Mouse (Mus musculus) midbrain, postnatal 0 days (tissue): ENCODE measurements around the gene Lrp10. TPM values are rescaled to one million over a fixed set of nuclear protein-coding genes. Genes with fewer than 3 reads are reported as not detected.
A peak's percentile ranks its signal among the peaks of the same experiment; 100 is the strongest.

Source experiments
- ATAC-seq: fragments of 200-750 bp; cut with Nextera tagmentation; 2 replicates; pipeline ENCODE4 v1.8.0; 2017; ENCODE audit warnings: moderate number of reproducible peaks, mild to moderate bottlenecking, moderate TSS enrichment, moderate library complexity; ENCODE audit not compliant: low FRiP score
- DNase-seq: peaks from one replicate; pipeline ENCODE4 v3.0.0-alpha.2; 2015; ENCODE audit warnings: low spot score
- H3K27ac ChIP-seq: fragments of 300-500 bp; sonication (generic); 2 replicates; pipeline ENCODE4 v1.5.1; 2014; ENCODE audit warnings: low read depth, mild to moderate bottlenecking, low read length, mixed read lengths
- H3K27me3 ChIP-seq: fragments of 300-500 bp; sonication (generic); 2 replicates; pipeline ENCODE4 v1.6.1; 2014; ENCODE audit warnings: low read length, control low read depth, mixed read lengths; ENCODE audit not compliant: insufficient read depth
- H3K36me3 ChIP-seq: fragments of 300-500 bp; sonication (generic); 2 replicates; pipeline ENCODE4 v1.6.1; 2014; ENCODE audit warnings: low read length, control low read depth, mixed read lengths; ENCODE audit not compliant: insufficient read depth
- H3K4me1 ChIP-seq: fragments of 300-500 bp; sonication (generic); 2 replicates; pipeline ENCODE4 v1.6.1; 2014; ENCODE audit warnings: mild to moderate bottlenecking, control low read depth, antibody characterized with exemption, low read length, mixed read lengths; ENCODE audit not compliant: insufficient read depth
- H3K4me2 ChIP-seq: fragments of 300-500 bp; sonication (generic); 2 replicates; pipeline ENCODE4 v1.6.1; 2014; ENCODE audit warnings: low read depth, mild to moderate bottlenecking, low read length, mixed read lengths; ENCODE audit not compliant: poor library complexity, severe bottlenecking
- H3K4me3 ChIP-seq: fragments of 300-500 bp; sonication (generic); 2 replicates; pipeline ENCODE4 v1.5.1; 2014; ENCODE audit warnings: low read depth, mild to moderate bottlenecking, low read length, moderate library complexity
- H3K9ac ChIP-seq: fragments of 300-500 bp; sonication (generic); replicated peaks from 2 replicates; pipeline ENCODE4 v1.6.1; 2014; ENCODE audit warnings: mild to moderate bottlenecking, low read length, moderate library complexity, mixed read lengths; ENCODE audit not compliant: poor library complexity, severe bottlenecking
- H3K9me3 ChIP-seq: fragments of 300-500 bp; sonication (generic); 2 replicates; pipeline ENCODE4 v1.6.1; 2016; ENCODE audit warnings: low read length, control low read depth
- CTCF ChIP-seq: IDR thresholded peaks from 2 replicates; pipeline ENCODE4 v1.5.1; 2016; ENCODE audit warnings: antibody characterized with exemption, mild to moderate bottlenecking
- WGBS: fragments of 180-500 bp; shearing (Covaris S2); extraction: QIAGEN DNeasy Blood & Tissue Kit; methylation state at CpG from one replicate; pipeline ENCODE4 v1.1.7; 2014; 5-methylcytosine and 5-hydroxymethylcytosine counted together
- polyA plus RNA-seq: library from polyadenylated mRNA; unstranded; fragments of >200 nt; fragmentation: Nextera tagmentation; extraction: Ambion mirVana; gene quantifications from 2 replicates; pipeline ENCODE4 v1.2.1, GENCODE M21; 2015
- total RNA-seq: library from RNA; depleted of rRNA; stranded (reverse); fragments of >200 nt; gene quantifications from 2 replicates; pipeline ENCODE4 v1.2.3, GENCODE M21; 2014

The Lrp10 gene
- total and polyA plus RNA-seq, 2 experiments from 2014 or later, result 29.7 to 42.1 TPM

DNA sequence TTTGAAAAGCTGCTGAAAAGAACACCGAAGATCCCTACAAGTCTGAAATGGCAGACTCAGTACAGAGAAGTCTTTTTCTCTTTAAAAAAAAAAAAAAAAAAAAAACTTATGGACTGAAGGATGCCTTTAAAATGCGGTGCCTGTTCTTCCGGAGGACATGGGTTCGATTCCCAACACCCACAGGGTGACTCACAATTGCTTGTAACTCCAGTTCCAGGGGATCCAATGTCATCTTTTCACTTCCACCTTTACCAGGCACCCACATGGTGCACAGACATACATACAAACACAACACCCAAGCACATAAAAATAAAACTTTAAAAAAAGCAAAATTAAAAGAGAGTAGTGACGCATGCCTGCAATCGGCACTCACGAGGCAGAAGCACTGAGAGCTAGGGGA, 36.2 kb upstream of the Lrp10 start:
- peaks cover 5% of the 10 kb centered on the region; the same call in 1 of the 2 replicates for H3K36me3 ChIP-seq
- H3K4me1 ChIP-seq, result peaks cover 5% of the 10 kb centered on the region; the same call in 1 of the 2 replicates
- peak overlapping the region; percentile 93 for H3K4me3 ChIP-seq
- TF ChIP-seq CTCF, result no peak
- no peak for DNase-seq
- no peak overlapping the region for H3K9ac ChIP-seq
- ATAC-seq, result no peak
- no peaks in the 10 kb centered on the region for H3K27me3 ChIP-seq
- no peaks in the 10 kb centered on the region for H3K9me3 ChIP-seq
- no peak overlapping the region for H3K27ac ChIP-seq
- peak overlapping the region; percentile 71 for H3K4me2 ChIP-seq
- 91% methylated on average over 7 of the region's 7 CpGs for WGBS

DNA sequence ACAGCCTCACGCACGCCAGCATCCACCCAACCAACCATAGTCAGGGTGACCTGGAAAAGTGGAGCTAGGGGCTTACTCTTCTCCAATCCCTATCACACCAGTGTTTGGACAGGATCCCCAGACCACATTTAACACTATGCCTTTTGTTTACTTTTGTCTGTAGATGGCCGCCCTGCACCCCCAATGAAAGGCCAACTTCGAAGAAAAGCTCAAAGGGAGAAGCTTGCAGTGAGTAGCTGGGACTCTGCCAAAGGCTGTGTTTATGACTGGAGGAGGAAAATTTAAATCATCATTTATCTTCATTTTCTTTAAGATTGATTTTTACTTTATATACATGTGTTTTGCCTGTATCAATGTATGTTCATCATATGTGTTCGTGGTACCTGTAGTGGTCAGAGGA, 35.5 kb upstream of the Lrp10 start:
- Histone ChIP-seq H3K9me3 (no peaks in the 10 kb centered on the region), H3K4me1 (peaks cover 5% of the 10 kb centered on the region; the same call in 1 of the 2 replicates), H3K9ac (no peak overlapping the region), H3K27me3 (no peaks in the 10 kb centered on the region), H3K27ac (no peak overlapping the region), H3K4me3 (no peak overlapping the region), H3K4me2 (no peak overlapping the region), H3K36me3 (peaks cover 5% of the 10 kb centered on the region; the same call in 1 of the 2 replicates)
- DNase-seq (no peak), ATAC-seq (no peak)
- WGBS, result 93% methylated on average over 5 of the region's 5 CpGs
- no peak for TF ChIP-seq CTCF

DNA sequence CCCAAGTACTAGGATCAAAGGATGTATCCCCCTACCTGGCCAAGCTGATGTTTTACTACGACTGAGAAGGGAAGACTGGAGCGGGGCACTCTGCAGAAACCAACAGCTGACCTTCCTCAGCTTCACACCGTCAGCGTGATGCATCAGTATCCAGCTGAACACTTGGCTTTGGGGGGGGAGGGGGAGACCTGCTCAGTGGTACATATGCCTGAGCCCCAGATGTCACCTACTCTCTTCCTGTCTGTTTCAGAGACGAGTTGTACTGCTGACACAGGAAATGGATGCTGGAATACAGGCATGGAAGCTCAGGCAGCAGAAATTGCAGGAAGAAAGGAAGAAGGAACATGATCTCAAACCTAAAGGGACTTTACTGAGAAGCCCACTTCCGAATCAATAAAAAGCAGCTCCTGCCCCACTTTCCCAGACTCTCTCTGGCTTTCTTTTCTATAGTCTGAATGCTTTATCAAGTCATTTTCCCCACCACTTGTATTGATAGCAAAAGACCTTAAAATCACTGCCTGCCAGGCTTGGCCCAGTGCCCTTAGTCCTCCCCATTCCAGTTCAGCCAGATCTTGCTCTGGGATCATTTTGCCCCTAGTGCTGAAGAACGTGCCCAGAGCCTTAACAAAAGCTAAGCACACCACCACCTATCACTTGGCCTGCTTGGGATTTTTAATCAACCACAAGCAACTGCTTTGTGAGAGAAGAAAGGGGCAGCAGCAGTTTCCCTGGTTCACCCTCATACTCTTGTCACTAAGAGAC, 34.4 kb upstream of the Lrp10 start:
- peaks cover 5% of the 10 kb centered on the region; the same call in 1 of the 2 replicates for H3K36me3 ChIP-seq
- peak overlapping the region; percentile 34; the same call in 1 of the 2 replicates for H3K27ac ChIP-seq
- no peaks in the 10 kb centered on the region for H3K27me3 ChIP-seq
- 58% methylated on average over 7 of the region's 7 CpGs for WGBS
- ATAC-seq, result no peak
- no peak overlapping the region for H3K9ac ChIP-seq
- no peak for DNase-seq
- H3K4me1 ChIP-seq, result peaks cover 5% of the 10 kb centered on the region; the same call in 1 of the 2 replicates
- TF ChIP-seq CTCF, result no peak
- H3K9me3 ChIP-seq, result no peaks in the 10 kb centered on the region
- H3K4me2 ChIP-seq, result no peak overlapping the region
- no peak overlapping the region for H3K4me3 ChIP-seq

DNA sequence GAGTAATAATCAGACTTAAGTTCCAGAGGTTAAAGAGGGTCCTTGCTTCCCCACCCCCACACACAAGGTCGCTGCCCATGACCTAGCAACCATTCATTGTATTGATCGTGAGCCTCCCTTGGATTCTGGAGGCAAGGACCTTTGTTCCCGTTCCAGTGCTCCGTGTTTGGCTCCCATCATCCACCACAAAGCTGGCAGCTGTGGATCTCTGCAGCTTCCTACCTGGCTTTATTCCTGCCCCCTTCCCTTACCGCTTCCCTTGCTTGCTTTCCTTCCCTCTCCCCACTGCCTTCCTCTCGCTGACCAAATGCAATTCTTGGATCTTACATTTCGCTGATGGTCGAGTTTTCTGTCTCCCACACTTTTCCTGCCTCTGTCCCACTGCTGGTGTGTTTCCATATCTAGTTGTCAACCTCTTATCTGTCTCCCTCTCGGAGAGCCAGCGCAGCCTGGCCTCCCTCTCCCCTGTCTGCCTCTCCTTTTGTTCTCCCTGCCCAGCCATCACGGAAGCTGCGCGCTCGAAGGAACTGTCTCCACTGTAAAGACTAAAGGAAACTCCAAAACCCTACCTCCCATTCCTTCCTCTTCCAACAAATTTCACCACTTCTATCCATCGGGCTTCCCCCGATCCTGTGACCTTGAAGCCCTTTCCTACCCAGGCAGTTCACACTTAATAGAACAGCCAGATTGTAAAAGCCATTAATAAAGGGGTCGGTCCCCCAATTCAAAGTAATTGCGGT, 33.4 kb upstream of the Lrp10 start:
- peak overlapping the region; percentile 62 for H3K27ac ChIP-seq
- no peak for DNase-seq
- WGBS, result 13% methylated on average over 18 of the region's 18 CpGs
- H3K27me3 ChIP-seq, result no peaks in the 10 kb centered on the region
- H3K4me2 ChIP-seq, result peak overlapping the region; percentile 60
- peak overlapping the region; percentile 51 for H3K4me3 ChIP-seq
- H3K9ac ChIP-seq, result peak overlapping the region; percentile 59; the same call in 1 of the 2 replicates
- no peaks in the 10 kb centered on the region for H3K9me3 ChIP-seq
- peaks cover 5% of the 10 kb centered on the region; the same call in 1 of the 2 replicates for H3K36me3 ChIP-seq
- H3K4me1 ChIP-seq, result peaks cover 5% of the 10 kb centered on the region; the same call in 1 of the 2 replicates
- TF ChIP-seq CTCF, result no peak
- ATAC-seq, result no peak

DNA sequence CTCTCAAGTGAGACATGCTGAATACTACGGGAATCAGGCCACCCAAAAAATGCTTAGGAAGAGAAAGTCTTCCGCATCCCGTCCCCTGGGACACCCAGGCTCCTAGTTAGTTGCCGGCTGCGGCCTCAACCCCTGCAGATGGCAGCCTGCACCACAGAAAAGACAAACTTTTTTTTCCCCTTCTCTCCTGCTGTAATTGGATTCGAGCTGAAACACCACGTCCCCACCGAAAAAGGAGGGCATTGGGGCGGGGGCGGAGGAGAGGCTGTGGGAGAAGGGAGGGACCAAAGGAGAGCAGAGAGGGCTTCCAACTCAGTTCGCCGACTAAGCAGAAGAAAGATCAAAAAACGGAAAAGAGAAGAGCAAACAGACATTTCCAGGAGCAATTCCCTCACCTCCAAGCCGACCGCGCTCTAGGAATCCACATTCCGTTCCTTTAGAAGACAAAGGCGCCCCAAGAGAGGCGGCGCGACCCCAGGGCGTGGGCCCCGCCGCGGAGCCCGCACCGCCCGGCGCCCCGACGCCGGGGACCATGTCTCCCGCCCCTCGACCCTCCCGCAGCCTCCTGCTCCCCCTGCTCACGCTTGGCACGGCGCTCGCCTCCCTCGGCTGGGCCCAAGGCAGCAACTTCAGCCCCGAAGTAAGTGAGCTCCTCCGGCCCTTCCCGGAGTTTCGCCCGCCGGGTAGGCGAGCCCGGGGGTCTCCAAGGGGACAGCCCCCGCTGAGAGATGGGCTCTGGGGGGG, 32.4 kb upstream of the Lrp10 start, which contains the start of gene Mmp14:
TSS of gene Mmp14 (plus strand) at position 279 of the 744 bp plus-strand sequence.
- H3K9ac ChIP-seq, result peak within 1 kb of the TSS; percentile 59
- H3K9me3 ChIP-seq, result no peaks in the 10 kb centered on the region
- peak; percentile 20; the same call in 1 of the 2 replicates for ATAC-seq
- peak within 1 kb of the TSS; percentile 60 for H3K4me2 ChIP-seq
- under 1% methylated on average over 41 of the region's 49 CpGs for WGBS
- H3K4me1 ChIP-seq, result peaks cover 5% of the 10 kb centered on the region; the same call in 1 of the 2 replicates
- H3K27ac ChIP-seq, result peak within 1 kb of the TSS; percentile 66
- peaks cover 5% of the 10 kb centered on the region; the same call in 1 of the 2 replicates for H3K36me3 ChIP-seq
- no peaks in the 10 kb centered on the region for H3K27me3 ChIP-seq
- peak; percentile 66 for TF ChIP-seq CTCF
- peak within 1 kb of the TSS; percentile 51 for H3K4me3 ChIP-seq
- peak; percentile 78 for DNase-seq
